Mouse (Mus musculus): ENCODE measurements around the gene Slc7a15. TPM values are rescaled to one million over a fixed set of nuclear protein-coding genes. Genes with fewer than 3 reads are reported as not detected.

The Slc7a15 gene
- polyA plus RNA-seq, 1 experiment = 244 TPM

GRCm38 (mm10) chr12:8556189-8556588, 42.7 kb downstream of the Slc7a15 start:
- Histone ChIP-seq H3K27ac (ENCODE audit: insufficient read depth, low read depth, low read length) (peak overlapping the region; percentile 88), H3K4me1 (ENCODE audit: control insufficient read depth, insufficient read depth, insufficient read length, low read length) (peaks cover 3% of the 10 kb centered on the region; the same call in 1 of the 2 replicates), H3K27me3 (ENCODE audit: control insufficient read depth, insufficient read depth, low read length) (no peaks in the 10 kb centered on the region), H3K36me3 (ENCODE audit: control insufficient read depth, insufficient read depth, low read length) (no peaks in the 10 kb centered on the region), H3K4me3 (ENCODE audit: low read depth, low read length) (no peak overlapping the region)
- TF ChIP-seq POLR2A (IDR thresholded peaks at IDR 0.05; ENCODE audit: low read depth, low read length) (no peak), CTCF (IDR thresholded peaks at IDR 0.05; ENCODE audit: extremely low read depth, insufficient read length, insufficient replicate concordance, low read depth, low read length) (no peak)

- Histone ChIP-seq H3K36me3 (ENCODE audit: control insufficient read depth, insufficient read depth, low read length) (no peaks in the 10 kb centered on the region), H3K27ac (ENCODE audit: insufficient read depth, low read depth, low read length) (peak overlapping the region; percentile 88)
Measured at GRCm38 (mm10) chr12:8555419-8555818, 43.4 kb downstream of the Slc7a15 start.

DNA sequence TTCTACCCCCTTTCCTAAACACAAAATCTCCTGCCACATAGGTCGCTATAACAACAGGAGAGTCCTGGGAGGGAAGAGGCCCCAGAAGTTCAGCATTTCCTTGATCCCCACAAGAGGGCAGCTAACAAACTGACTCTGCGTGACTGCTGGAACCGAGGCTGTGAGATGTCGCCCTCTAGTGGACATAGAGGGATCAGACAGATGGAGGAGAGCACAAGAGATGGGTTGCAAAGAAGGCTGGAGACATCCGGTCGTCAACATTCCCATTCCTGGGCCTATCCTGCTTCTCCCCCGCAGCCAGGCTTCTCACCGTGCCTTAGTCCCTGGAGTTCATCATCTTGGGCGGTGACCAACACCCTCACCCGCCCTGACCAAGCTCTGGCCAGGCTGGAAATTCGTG, 51.5 kb downstream of the Slc7a15 start:
- no peak for TF ChIP-seq POLR2A (IDR thresholded peaks at IDR 0.05; ENCODE audit: low read depth, low read length)
- TF ChIP-seq CTCF (IDR thresholded peaks at IDR 0.05; ENCODE audit: extremely low read depth, insufficient read length, insufficient replicate concordance, low read depth, low read length) = peak; percentile 99; the same call in 1 of the 2 replicates
- H3K27ac ChIP-seq (ENCODE audit: insufficient read depth, low read depth, low read length) = no peak overlapping the region
- WGBS = 14% methylated on average over 11 of the region's 11 CpGs

More at GRCm38 (mm10) chr12:8555419-8555818, 43.4 kb downstream of the Slc7a15 start:
- TF ChIP-seq POLR2A (IDR thresholded peaks at IDR 0.05; ENCODE audit: low read depth, low read length) (no peak), CTCF (IDR thresholded peaks at IDR 0.05; ENCODE audit: extremely low read depth, insufficient read length, insufficient replicate concordance, low read depth, low read length) (no peak)
- peak overlapping the region; percentile 10; the same call in 1 of the 2 replicates for H3K4me3 ChIP-seq (ENCODE audit: low read depth, low read length)
- H3K4me1 ChIP-seq (ENCODE audit: control insufficient read depth, insufficient read depth, insufficient read length, low read length) = peaks cover 3% of the 10 kb centered on the region; the same call in 1 of the 2 replicates
- H3K27me3 ChIP-seq (ENCODE audit: control insufficient read depth, insufficient read depth, low read length) = no peaks in the 10 kb centered on the region

GRCm38 (mm10) chr12:8546801-8547200, 52.1 kb downstream of the Slc7a15 start:
- 84% methylated on average over 6 of the region's 6 CpGs for WGBS
- Histone ChIP-seq H3K36me3 (ENCODE audit: control insufficient read depth, insufficient read depth, low read length) (no peaks in the 10 kb centered on the region), H3K27me3 (ENCODE audit: control insufficient read depth, insufficient read depth, low read length) (no peaks in the 10 kb centered on the region), H3K4me1 (ENCODE audit: control insufficient read depth, insufficient read depth, insufficient read length, low read length) (peaks cover 6% of the 10 kb centered on the region; the same call in 1 of the 2 replicates), H3K4me3 (ENCODE audit: low read depth, low read length) (no peak overlapping the region), H3K27ac (ENCODE audit: insufficient read depth, low read depth, low read length) (no peak overlapping the region)
- TF ChIP-seq CTCF (IDR thresholded peaks at IDR 0.05; ENCODE audit: extremely low read depth, insufficient read length, insufficient replicate concordance, low read depth, low read length) (no peak), POLR2A (IDR thresholded peaks at IDR 0.05; ENCODE audit: low read depth, low read length) (no peak)

More for the DNA sequence above, 51.5 kb downstream of the Slc7a15 start:
- peaks cover 6% of the 10 kb centered on the region; the same call in 1 of the 2 replicates for H3K4me1 ChIP-seq (ENCODE audit: control insufficient read depth, insufficient read depth, insufficient read length, low read length)
- no peaks in the 10 kb centered on the region for H3K36me3 ChIP-seq (ENCODE audit: control insufficient read depth, insufficient read depth, low read length)
- H3K4me3 ChIP-seq (ENCODE audit: low read depth, low read length) = no peak overlapping the region
- H3K27me3 ChIP-seq (ENCODE audit: control insufficient read depth, insufficient read depth, low read length) = no peaks in the 10 kb centered on the region

DNA sequence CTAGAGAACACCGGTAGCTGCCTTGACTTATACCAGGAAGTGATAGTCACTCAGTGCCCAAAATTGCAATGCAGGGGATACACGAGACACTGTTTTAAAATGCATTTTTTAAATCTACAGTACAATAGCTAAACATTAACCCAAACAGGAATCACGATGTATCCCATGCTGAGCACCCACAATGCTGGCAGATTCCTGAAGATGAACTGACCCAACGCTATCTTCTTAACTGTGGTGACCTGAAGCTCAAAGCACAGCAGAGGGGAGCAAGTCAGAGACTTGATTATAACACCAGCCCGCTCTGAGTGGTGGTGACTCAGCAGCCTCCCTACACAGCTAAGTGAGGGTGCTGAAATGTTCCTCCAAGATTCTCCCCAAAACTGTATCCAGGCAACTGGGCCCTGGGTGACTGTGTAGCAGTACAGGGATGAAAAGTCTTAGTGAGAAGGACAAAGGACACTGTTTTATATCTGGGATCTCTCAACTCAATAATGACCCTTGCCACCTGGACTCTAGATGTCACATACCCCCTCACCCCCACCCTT, 53.7 kb downstream of the Slc7a15 start:
- 80% methylated on average over 5 of the region's 5 CpGs for WGBS
- Histone ChIP-seq H3K27me3 (ENCODE audit: control insufficient read depth, insufficient read depth, low read length) (no peaks in the 10 kb centered on the region), H3K4me1 (ENCODE audit: control insufficient read depth, insufficient read depth, insufficient read length, low read length) (peaks cover 6% of the 10 kb centered on the region; the same call in 1 of the 2 replicates), H3K27ac (ENCODE audit: insufficient read depth, low read depth, low read length) (no peak overlapping the region), H3K4me3 (ENCODE audit: low read depth, low read length) (no peak overlapping the region), H3K36me3 (ENCODE audit: control insufficient read depth, insufficient read depth, low read length) (no peaks in the 10 kb centered on the region)
- no peak for TF ChIP-seq POLR2A (IDR thresholded peaks at IDR 0.05; ENCODE audit: low read depth, low read length)
- no peak for TF ChIP-seq CTCF (IDR thresholded peaks at IDR 0.05; ENCODE audit: extremely low read depth, insufficient read length, insufficient replicate concordance, low read depth, low read length)

GRCm38 (mm10) chr12:8542371-8542770, 56.5 kb downstream of the Slc7a15 start:
- H3K4me3 ChIP-seq (ENCODE audit: low read depth, low read length) = no peak overlapping the region
- no peak overlapping the region for H3K27ac ChIP-seq (ENCODE audit: insufficient read depth, low read depth, low read length)
- no peak for TF ChIP-seq POLR2A (IDR thresholded peaks at IDR 0.05; ENCODE audit: low read depth, low read length)
- no peak for TF ChIP-seq CTCF (IDR thresholded peaks at IDR 0.05; ENCODE audit: extremely low read depth, insufficient read length, insufficient replicate concordance, low read depth, low read length)
- H3K27me3 ChIP-seq (ENCODE audit: control insufficient read depth, insufficient read depth, low read length) = no peaks in the 10 kb centered on the region
- 87% methylated on average over 4 of the region's 4 CpGs for WGBS
- H3K4me1 ChIP-seq (ENCODE audit: control insufficient read depth, insufficient read depth, insufficient read length, low read length) = peaks cover 5% of the 10 kb centered on the region; the same call in 1 of the 2 replicates
- no peaks in the 10 kb centered on the region for H3K36me3 ChIP-seq (ENCODE audit: control insufficient read depth, insufficient read depth, low read length)

GRCm38 (mm10) chr12:8539471-8539870, 59.4 kb downstream of the Slc7a15 start:
- 26% methylated on average over 13 of the region's 13 CpGs for WGBS
- no peaks in the 10 kb centered on the region for H3K36me3 ChIP-seq (ENCODE audit: control insufficient read depth, insufficient read depth, low read length)
- peaks cover 15% of the 10 kb centered on the region for H3K4me1 ChIP-seq (ENCODE audit: control insufficient read depth, insufficient read depth, insufficient read length, low read length)
- H3K27ac ChIP-seq (ENCODE audit: insufficient read depth, low read depth, low read length) = peak overlapping the region; percentile 92
- peak overlapping the region; percentile 61 for H3K4me3 ChIP-seq (ENCODE audit: low read depth, low read length)
- H3K27me3 ChIP-seq (ENCODE audit: control insufficient read depth, insufficient read depth, low read length) = no peaks in the 10 kb centered on the region
- TF ChIP-seq POLR2A (IDR thresholded peaks at IDR 0.05; ENCODE audit: low read depth, low read length) (peak; percentile 75; the same call in 1 of the 2 replicates), CTCF (IDR thresholded peaks at IDR 0.05; ENCODE audit: extremely low read depth, insufficient read length, insufficient replicate concordance, low read depth, low read length) (no peak)
